Mouse (Mus musculus): ENCODE data around the gene Nlgn2.

DNA sequence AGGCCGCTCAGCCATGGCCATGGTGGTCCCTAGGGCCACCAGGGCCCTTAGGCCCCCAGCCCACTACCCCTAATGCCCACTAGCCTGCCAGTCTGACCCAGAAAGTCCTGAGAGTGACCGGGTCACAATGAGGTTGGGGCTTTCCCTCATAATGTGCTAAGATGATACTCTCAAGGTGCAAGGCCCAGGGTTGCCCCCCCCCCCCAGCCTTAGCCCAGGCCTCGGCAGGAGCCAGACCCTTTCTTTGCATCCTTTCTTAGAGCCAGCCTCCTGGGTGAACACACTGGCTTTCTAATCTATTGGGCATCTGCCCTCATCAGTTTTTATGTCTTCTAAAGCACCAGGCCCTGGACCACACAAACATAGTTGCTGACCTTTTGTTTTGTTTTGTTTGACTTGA is 15.5 kb downstream of the Nlgn2 start, which contains the start of gene Spem1:
- TF ChIP-seq CTCF (IDR thresholded peaks at IDR 0.05; ENCODE audit: low read depth), result no peak
- TF ChIP-seq EP300 (optimal IDR thresholded peaks at IDR 0.05), result no peak
